Mouse (Mus musculus): ENCODE measurements around the gene Metrn.
A peak's percentile ranks its signal among the peaks of the same experiment; 100 is the strongest.
"Not testable (repeated sequence)": the region's sequence is repeated elsewhere in the genome, so short reads cannot be mapped to it uniquely, and the experiment has no call there.

Gene Metrn

GRCm38 (mm10) chr17:25808789-25809605 lies 12.1 kb upstream of the Metrn start, which contains the start of gene Fbxl16:
Fbxl16 (plus strand) TSS chr17:25809085.
- no peak for DNase-seq (ENCODE audit: low read depth, low spot score)

DNA sequence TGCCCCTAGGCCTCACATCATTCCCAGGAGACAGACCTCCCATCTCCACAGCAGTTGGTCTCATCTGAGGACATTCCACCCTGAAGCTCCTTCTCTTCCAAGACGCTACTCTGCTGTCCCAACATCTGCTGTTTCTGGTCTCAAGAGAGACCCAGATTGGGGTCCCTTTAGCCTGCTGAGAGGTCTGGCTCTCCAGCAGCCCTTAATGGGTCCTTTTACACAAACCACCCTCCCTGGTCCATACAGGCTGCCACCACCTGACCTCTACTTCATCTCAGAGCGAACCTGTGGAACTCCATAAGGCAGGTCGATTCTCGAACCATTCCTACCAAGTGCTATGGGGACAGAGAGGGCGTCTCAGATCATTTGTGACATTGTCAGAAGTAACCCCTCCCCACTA lies 11.1 kb upstream of the Metrn start:
- no peak for DNase-seq (ENCODE audit: low read depth, low spot score)

DNA sequence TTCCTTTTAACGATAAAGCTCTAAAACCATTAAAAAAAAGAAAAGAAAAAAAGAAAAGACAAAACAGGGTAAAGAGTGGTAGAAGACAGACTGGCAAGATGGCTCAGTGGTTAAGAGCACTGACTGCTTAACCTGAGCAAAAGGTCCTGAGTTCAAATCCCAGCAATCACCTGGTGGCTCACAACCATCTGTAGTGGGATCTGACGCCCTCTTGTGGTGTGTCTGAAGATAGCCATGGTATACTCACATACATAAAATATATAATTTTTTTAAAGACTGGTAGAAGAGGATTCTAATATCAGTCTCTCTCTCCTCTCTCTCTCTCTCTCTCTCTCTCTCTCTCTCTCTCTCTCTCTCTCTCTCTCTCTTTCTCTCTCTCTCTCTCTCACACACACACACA lies 10.5 kb upstream of the Metrn start:
- DNase-seq (ENCODE audit: low read depth, low spot score): not testable (repeated sequence)

DNA sequence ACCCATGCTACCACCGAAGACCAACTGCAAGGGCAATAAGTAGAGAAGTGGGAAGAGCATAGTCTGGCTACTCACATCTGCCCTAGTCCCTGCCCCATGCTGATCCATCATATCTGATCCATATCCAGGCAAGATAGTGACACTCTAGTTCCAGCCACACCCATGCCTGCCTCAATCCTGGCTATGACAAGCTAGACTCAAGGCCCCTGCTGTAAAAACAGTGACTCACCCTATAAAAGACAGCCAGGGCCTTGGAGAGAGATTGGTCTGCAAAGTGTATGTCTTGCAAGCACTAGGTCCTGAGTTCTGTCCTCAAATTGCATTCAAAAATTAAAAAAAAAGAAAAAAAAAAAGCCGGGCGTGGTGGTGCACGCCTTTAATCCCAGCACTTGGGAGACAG lies 9.6 kb upstream of the Metrn start:
- no peak for DNase-seq (ENCODE audit: low read depth, low spot score)

DNA sequence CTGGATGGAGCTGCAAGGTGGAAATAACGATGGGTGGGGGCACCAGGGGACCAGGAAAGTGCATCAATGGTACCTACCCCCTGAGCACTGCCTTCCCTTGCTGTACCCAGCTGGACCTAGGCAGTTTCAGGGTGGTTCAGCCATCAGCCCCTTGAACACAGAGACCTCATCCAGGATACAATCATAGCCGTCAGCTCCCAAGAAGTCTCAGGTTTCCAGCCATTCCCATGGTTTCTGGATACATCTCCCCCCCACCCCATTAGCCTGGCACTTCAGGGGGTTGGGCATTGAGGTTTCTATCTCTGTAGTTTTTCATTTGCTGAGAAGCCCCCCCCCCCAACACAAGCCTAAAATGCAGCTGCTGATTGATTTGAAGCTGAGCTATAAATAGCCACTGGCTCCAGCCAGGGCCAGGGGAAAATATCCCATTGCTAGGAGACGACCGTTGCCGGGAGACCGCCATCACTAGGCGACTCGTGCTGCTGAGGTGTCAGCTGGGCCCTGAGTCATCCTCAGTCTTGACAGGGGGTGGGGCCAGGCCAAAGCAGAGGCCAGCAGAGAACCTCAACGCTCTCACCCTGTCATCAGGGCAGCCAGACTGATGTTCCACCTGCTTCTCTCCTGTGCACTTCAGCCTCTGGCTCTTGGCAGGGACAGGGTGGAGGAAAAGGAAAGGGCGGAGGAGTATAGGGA lies 6.0 kb upstream of the Metrn start:
- DNase-seq (ENCODE audit: low read depth, low spot score): no peak

- DNase-seq (ENCODE audit: low read depth, low spot score): peak; percentile 83
Measured at GRCm38 (mm10) chr17:25801029-25801428, 4.1 kb upstream of the Metrn start.

GRCm38 (mm10) chr17:25796211-25796771 lies 645 bp downstream of the Metrn start:
- DNase-seq (ENCODE audit: low read depth, low spot score): peak; percentile 39

DNA sequence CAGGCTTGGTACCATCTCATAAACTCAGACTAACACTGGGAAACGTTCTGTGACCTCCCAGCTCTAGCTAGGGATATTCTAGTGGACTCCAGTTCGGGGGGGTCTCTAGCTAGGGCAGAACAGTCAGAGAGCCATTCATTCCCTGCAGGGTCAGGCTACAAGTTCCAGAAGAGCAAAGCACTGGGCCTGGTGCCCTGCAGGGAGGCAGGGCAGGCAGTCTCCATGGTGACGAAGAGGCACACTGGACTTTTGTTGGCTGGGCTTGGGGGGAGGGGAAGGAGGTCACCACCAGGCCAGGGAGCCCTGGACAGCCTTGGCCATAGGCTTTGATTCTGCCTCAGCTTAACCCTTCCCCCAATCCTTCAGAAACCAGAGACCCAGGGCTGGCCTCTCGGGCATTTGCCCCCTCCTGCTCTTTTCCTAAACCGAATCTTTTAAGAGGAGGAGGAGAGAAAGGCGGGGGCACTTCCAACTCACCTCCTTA lies 1.3 kb downstream of the Metrn start, which contains the start of gene AC134908.4:
AC134908.4 (minus strand) TSS at position 51 of the 484 bp plus-strand sequence.
- no peak for DNase-seq (ENCODE audit: low read depth, low spot score)

GRCm38 (mm10) chr17:25794998-25795397 lies 1.9 kb downstream of the Metrn start:
- no peak for DNase-seq (ENCODE audit: low read depth, low spot score)

DNA sequence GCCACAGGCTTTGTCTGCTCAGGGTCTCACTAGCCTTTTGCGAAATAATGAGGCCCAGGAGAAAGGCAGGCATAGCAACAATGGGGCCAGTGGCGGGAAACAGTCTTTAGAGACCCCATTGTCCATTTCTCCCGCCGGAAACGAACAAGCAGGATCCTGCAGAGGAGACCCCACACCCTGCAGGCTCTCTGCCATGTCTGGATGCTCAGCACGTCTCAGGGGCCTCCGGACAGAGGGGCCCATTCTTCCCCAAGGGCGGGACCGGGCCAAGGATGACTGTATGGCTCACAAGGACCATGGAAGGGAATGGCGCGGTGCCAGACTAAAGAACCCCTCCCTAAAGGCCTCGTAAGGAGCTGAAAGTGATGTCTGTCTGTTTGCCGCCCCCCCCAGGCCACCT lies 2.7 kb downstream of the Metrn start:
- no peak for DNase-seq (ENCODE audit: low read depth, low spot score)

GRCm38 (mm10) chr17:25792615-25793014 lies 4.3 kb downstream of the Metrn start, which contains the start of gene Fam173a:
Fam173a (minus strand) TSS chr17:25792901.
- peak; percentile 88 for DNase-seq (ENCODE audit: low read depth, low spot score)

DNA sequence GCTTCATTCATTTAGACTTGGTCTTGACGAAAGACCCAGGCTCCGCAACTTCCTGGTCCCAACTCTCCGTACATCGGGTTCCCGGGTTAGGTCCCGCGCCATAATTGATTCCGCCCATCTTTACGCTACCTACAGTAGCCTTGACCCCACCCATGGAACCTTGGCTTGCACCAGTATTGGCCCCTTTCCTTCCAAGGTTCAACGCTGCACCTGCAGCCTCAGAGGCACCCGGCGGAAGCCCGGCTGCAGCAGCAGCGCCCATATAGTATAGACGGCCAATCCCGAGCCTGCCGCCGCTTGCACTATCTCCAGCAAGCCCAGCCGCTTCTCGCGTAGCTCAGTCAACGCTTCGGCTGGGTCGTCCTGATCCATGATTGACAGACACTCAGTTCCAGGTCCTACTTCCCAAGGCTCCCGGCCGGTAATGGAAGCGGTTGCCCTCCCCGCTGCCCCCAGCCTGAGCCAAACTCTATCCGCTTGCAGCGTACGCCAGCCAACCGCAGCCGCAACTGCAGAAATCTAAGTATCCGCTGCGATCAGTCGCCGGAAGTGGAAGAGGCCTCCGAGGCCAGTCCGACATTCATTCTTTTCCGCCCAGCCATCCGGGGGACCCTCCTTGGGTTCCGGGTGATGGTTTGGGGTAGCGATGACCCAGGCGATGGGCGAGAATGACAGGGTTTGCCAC lies 5.0 kb downstream of the Metrn start:
- DNase-seq (ENCODE audit: low read depth, low spot score): peak; percentile 94

GRCm38 (mm10) chr17:25791320-25791842 lies 5.6 kb downstream of the Metrn start:
- no peak for DNase-seq (ENCODE audit: low read depth, low spot score)

- DNase-seq (ENCODE audit: low read depth, low spot score): no peak
Measured at GRCm38 (mm10) chr17:25786781-25787504, 10.0 kb downstream of the Metrn start.

- DNase-seq (ENCODE audit: low read depth, low spot score): no peak
Measured at GRCm38 (mm10) chr17:25786280-25786679, 10.7 kb downstream of the Metrn start, which contains the start of gene Ccdc78. Ccdc78 (plus strand) TSS chr17:25786580.

DNA sequence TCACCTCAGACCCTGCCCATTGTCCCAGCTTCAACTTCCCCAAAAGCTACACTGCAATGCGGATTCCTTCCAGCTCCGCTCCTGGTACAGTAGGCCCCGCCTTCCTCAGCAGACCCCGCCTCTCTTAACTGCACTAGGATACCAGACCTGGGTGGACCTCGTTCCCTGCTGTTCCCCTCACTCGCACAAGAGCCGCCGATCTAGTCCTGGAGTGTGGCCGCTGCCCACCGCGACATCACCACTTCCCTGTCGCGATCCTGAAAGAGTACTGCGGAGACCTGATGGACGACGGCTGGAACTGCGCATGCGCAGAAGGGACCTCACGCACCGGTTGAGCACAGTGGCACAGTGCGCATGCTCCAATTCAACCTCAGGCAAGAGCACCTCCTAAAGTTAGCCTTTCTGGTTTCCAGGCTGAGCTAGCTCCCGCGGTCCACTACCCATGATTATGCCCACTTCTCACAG lies 11.6 kb downstream of the Metrn start, which contains the start of gene Haghl:
Haghl (minus strand) TSS at position 393 of the 465 bp plus-strand sequence.
- peak; percentile 98 for DNase-seq (ENCODE audit: low read depth, low spot score)

- DNase-seq (ENCODE audit: low read depth, low spot score): no peak
Measured at GRCm38 (mm10) chr17:25783861-25784574, 12.9 kb downstream of the Metrn start.

GRCm38 (mm10) chr17:25783086-25783485 lies 13.8 kb downstream of the Metrn start:
- no peak for DNase-seq (ENCODE audit: low read depth, low spot score)

- DNase-seq (ENCODE audit: low read depth, low spot score): no peak
Measured at GRCm38 (mm10) chr17:25781339-25781738, 15.6 kb downstream of the Metrn start.

- DNase-seq (ENCODE audit: low read depth, low spot score): no peak
Measured at GRCm38 (mm10) chr17:25777948-25778347, 19.0 kb downstream of the Metrn start.
